In the genomic region with DNA sequence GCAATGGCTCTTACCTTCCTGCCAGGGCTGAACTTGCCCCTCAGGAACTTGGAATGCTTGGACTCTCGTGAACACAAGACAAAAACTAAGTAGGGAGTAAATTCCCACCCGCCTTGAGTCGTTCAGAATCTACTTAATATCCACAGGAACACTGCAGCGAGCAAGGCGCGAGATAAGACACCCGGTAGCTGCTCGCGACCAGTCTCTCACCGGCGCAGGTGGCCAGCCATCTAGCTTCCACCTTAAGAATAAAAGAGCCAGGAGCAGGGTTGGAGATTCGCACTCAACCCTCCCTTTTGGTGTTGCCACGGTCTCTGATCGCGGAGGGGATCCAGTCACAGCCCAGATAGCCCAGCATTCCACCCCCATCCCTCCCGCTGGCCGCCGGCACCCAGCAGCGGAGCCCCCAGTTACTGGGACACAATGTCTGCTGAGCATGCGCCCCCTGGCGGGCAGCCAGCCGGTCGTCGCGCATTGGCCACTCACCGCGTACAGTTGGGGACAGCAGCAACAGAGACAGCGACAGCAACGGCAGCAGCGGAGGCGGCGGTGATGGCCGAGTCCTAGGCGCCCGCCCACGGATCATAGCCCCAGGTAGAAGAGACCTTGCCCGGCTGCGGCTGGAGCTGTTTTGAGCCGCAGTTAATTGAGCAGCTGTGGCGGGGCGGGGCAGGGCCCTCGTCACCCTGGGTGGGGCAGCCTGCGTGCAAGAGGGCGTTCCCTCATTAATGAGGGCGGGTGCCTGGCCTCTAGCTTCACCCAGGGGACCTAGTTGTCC, we compare ENCODE assay signal across 8 mouse cellular contexts. TPM values are rescaled to one million over a fixed set of nuclear protein-coding genes. Genes with fewer than 3 reads are reported as not detected.
DNase-seq lines count a peak whose midpoint lies in the region; ATAC-seq and TF ChIP-seq lines count a peak whose summit lies in the region.

TSS of gene Cd55 (minus strand) at position 661 of the 778 bp plus-strand sequence.

- peak; percentile 58 for DNase-seq in brain, embryonic 18.5 days (ENCODE audit: low read depth, low spot score)
- DNase-seq in kidney, postnatal 0 days (ENCODE audit: low spot score), result peak; percentile 87
- peak; percentile 92 for DNase-seq in liver, embryonic 11.5 days (ENCODE audit: low spot score)
- peak; percentile 91 to 94 for DNase-seq in natural killer cell, adult 2 months (ENCODE audit: low spot score in 2 of 2)

- no peaks in the 10 kb centered on the region for H3K9me3 ChIP-seq in heart, embryonic 12.5 days (replicated peaks)
- H3K9me3 ChIP-seq in kidney, postnatal 0 days (replicated peaks; ENCODE audit: low read length), result no peaks in the 10 kb centered on the region
- H3K9me3 ChIP-seq in liver, embryonic 11.5 days (ENCODE audit: control insufficient read depth, low read length), result no peaks in the 10 kb centered on the region
- no peaks in the 10 kb centered on the region for H3K9me3 ChIP-seq in stomach, embryonic 15.5 days

- no peaks in the 10 kb centered on the region for H3K27me3 ChIP-seq in C2C12 (ENCODE audit: control insufficient read depth, insufficient read depth, insufficient read length)
- H3K27me3 ChIP-seq in heart, embryonic 12.5 days (replicated peaks), result no peaks in the 10 kb centered on the region
- no peaks in the 10 kb centered on the region for H3K27me3 ChIP-seq in kidney, postnatal 0 days (ENCODE audit: insufficient read depth, low read length)
- H3K27me3 ChIP-seq in liver, embryonic 11.5 days (replicated peaks; ENCODE audit: control insufficient read depth, insufficient read depth, low read length), result no peaks in the 10 kb centered on the region
- H3K27me3 ChIP-seq in stomach, embryonic 15.5 days (replicated peaks), result no peaks in the 10 kb centered on the region

- TF ChIP-seq CTCF in C2C12 (IDR thresholded peaks at IDR 0.05; ENCODE audit: control insufficient read depth, insufficient read depth, insufficient read length), result peak; percentile 88
- TF ChIP-seq CTCF in kidney, postnatal 0 days (IDR thresholded peaks at IDR 0.05; ENCODE audit: low read depth), result peak; percentile 85

- H3ac ChIP-seq in C2C12 (ENCODE audit: control insufficient read depth, insufficient read length, low read depth), result peak within 1 kb of the TSS; percentile 66

- H3K36me3 ChIP-seq in C2C12 (ENCODE audit: control insufficient read depth, insufficient read depth), result no peaks in the 10 kb centered on the region
- H3K36me3 ChIP-seq in heart, embryonic 12.5 days, result no peaks in the 10 kb centered on the region
- H3K36me3 ChIP-seq in kidney, postnatal 0 days (ENCODE audit: insufficient read depth, low read length), result no peaks in the 10 kb centered on the region
- no peaks in the 10 kb centered on the region for H3K36me3 ChIP-seq in liver, embryonic 11.5 days (ENCODE audit: control insufficient read depth, insufficient read depth, low read length)
- H3K36me3 ChIP-seq in stomach, embryonic 15.5 days, result no peaks in the 10 kb centered on the region

- H3K27ac ChIP-seq in heart, embryonic 12.5 days (ENCODE audit: poor library complexity, severe bottlenecking), result peak within 1 kb of the TSS; percentile 15; the same call in 1 of the 2 replicates
- peak within 1 kb of the TSS; percentile 56 for H3K27ac ChIP-seq in kidney, postnatal 0 days
- peak within 1 kb of the TSS; percentile 77 for H3K27ac ChIP-seq in liver, embryonic 11.5 days (ENCODE audit: low read depth, low read length)
- peak within 1 kb of the TSS; percentile 79 for H3K27ac ChIP-seq in stomach, embryonic 15.5 days

- H3K4me1 ChIP-seq in heart, embryonic 12.5 days (replicated peaks), result peaks cover 8% of the 10 kb centered on the region
- no peaks in the 10 kb centered on the region for H3K4me1 ChIP-seq in kidney, postnatal 0 days (replicated peaks; ENCODE audit: insufficient read depth, low read length)
- peaks cover 7% of the 10 kb centered on the region; the same call in 1 of the 2 replicates for H3K4me1 ChIP-seq in liver, embryonic 11.5 days (replicated peaks; ENCODE audit: control insufficient read depth, insufficient read depth, low read length)
- peaks cover 5% of the 10 kb centered on the region; the same call in 1 of the 2 replicates for H3K4me1 ChIP-seq in stomach, embryonic 15.5 days

- no peaks in the 10 kb centered on the region for H3K79me2 ChIP-seq in C2C12 (ENCODE audit: control insufficient read depth, insufficient read depth)

- WGBS in heart, embryonic 12.5 days, result under 1% methylated on average over 45 of the region's 45 CpGs
- under 1% methylated on average over 45 of the region's 45 CpGs for WGBS in kidney, postnatal 0 days
- WGBS in liver, embryonic 11.5 days, result under 1% methylated on average over 45 of the region's 45 CpGs
- WGBS in stomach, embryonic 15.5 days, result under 1% methylated on average over 45 of the region's 45 CpGs

- H3K79me3 ChIP-seq in C2C12 (ENCODE audit: low read depth), result no peaks in the 10 kb centered on the region

- peak within 1 kb of the TSS; percentile 91 for H3K4me2 ChIP-seq in heart, embryonic 12.5 days
- peak within 1 kb of the TSS; percentile 91 for H3K4me2 ChIP-seq in kidney, postnatal 0 days (ENCODE audit: low read length)
- H3K4me2 ChIP-seq in liver, embryonic 11.5 days, result peak within 1 kb of the TSS; percentile 88
- peak within 1 kb of the TSS; percentile 74 for H3K4me2 ChIP-seq in stomach, embryonic 15.5 days

- ATAC-seq in erythroid progenitor cell, adult 5-6 weeks (replicated peaks; ENCODE audit: low FRiP score, poor library complexity, severe bottlenecking), result peak; percentile 93
- ATAC-seq in heart, embryonic 12.5 days (ENCODE audit: insufficient number of reproducible peaks, low FRiP score), result peak; percentile 92
- ATAC-seq in kidney, postnatal 0 days (replicated peaks; ENCODE audit: low FRiP score, low read depth), result peak; percentile 87
- ATAC-seq in liver, embryonic 11.5 days (replicated peaks; ENCODE audit: low FRiP score), result peak; percentile 95
- ATAC-seq in stomach, embryonic 15.5 days (ENCODE audit: insufficient read depth, low FRiP score, low read depth), result peak; percentile 93

- no peak within 1 kb of the TSS for H3K4me3 ChIP-seq in C2C12 (ENCODE audit: insufficient read depth, poor library complexity, severe bottlenecking)
- H3K4me3 ChIP-seq in heart, embryonic 12.5 days, result peak within 1 kb of the TSS; percentile 61
- peak within 1 kb of the TSS; percentile 62 for H3K4me3 ChIP-seq in kidney, postnatal 0 days (replicated peaks; ENCODE audit: low read depth, low read length)
- H3K4me3 ChIP-seq in liver, embryonic 11.5 days (ENCODE audit: low read depth, low read length), result peak within 1 kb of the TSS; percentile 75
- peak within 1 kb of the TSS; percentile 68 for H3K4me3 ChIP-seq in stomach, embryonic 15.5 days (replicated peaks)

- peak within 1 kb of the TSS; percentile 67 for H3K9ac ChIP-seq in heart, embryonic 12.5 days
- H3K9ac ChIP-seq in kidney, postnatal 0 days (ENCODE audit: low read depth, low read length), result peak within 1 kb of the TSS; percentile 36
- H3K9ac ChIP-seq in liver, embryonic 11.5 days (ENCODE audit: low read depth, low read length), result peak within 1 kb of the TSS; percentile 82
- peak within 1 kb of the TSS; percentile 37; the same call in 1 of the 2 replicates for H3K9ac ChIP-seq in stomach, embryonic 15.5 days

TF ChIP-seq in C2C12, 6 proteins besides CTCF, POLR2A, EP300 and RAD21:
- TF ChIP-seq MYOG (IDR thresholded peaks at IDR 0.05; ENCODE audit: control insufficient read depth, extremely low read depth, insufficient read length) (no peak), MAX (IDR thresholded peaks at IDR 0.05) (no peak), USF1 (IDR thresholded peaks at IDR 0.05; ENCODE audit: low read depth) (no peak), FOSL1 (IDR thresholded peaks at IDR 0.05; ENCODE audit: insufficient read depth, low read length, poor library complexity, severe bottlenecking) (no peak), MYOD1 (IDR thresholded peaks at IDR 0.05; ENCODE audit: control insufficient read depth, insufficient read length, low read depth) (no peak), CEBPB (IDR thresholded peaks at IDR 0.05; ENCODE audit: low read depth) (no peak)

RNA-seq across cellular contexts. Expression of gene Cd55, which starts in this region (rescaled TPM):
- polyA plus RNA-seq in C2C12 (2012; fragmentation: generic; extraction: Trizol), result 0.84 TPM
- total RNA-seq in erythroid progenitor cell, adult 5-6 weeks (2015; ENCODE audit: low replicate concordance), result 249 and 282 TPM in 2 replicates
- 131 and 164 TPM in 2 replicates for total RNA-seq in erythroid progenitor cell, adult 5-6 weeks (2017; ENCODE audit: low replicate concordance)
- 13.4 and 16.5 TPM in 2 replicates for polyA plus RNA-seq in heart, embryonic 12.5 days (2016; fragmentation: Nextera tagmentation; extraction: Ambion mirVana)
- polyA plus RNA-seq in kidney, postnatal 0 days (2015; fragmentation: Nextera tagmentation; extraction: Ambion mirVana), result 11.3 and 12.3 TPM in 2 replicates
- polyA plus RNA-seq in liver, embryonic 11.5 days (2014; fragmentation: Nextera tagmentation; extraction: Ambion mirVana), result 30.1 and 31.9 TPM in 2 replicates
- 43.4 TPM in 2 replicates for polyA plus RNA-seq in stomach, embryonic 15.5 days (2015; fragmentation: Nextera tagmentation; extraction: Ambion mirVana)

Comparison
In these comparisons a context has a peak if more than half of its experiments do, and no peak if none do; other contexts are left out.
1. H3K27ac ChIP-seq: peak in every context shown above with its lines; median percentile 79 in stomach, embryonic 15.5 days; 77 in liver, embryonic 11.5 days; 56 in kidney, postnatal 0 days; 15 in heart, embryonic 12.5 days.